Mouse (Mus musculus): ENCODE measurements around the gene Prkca.

DNA sequence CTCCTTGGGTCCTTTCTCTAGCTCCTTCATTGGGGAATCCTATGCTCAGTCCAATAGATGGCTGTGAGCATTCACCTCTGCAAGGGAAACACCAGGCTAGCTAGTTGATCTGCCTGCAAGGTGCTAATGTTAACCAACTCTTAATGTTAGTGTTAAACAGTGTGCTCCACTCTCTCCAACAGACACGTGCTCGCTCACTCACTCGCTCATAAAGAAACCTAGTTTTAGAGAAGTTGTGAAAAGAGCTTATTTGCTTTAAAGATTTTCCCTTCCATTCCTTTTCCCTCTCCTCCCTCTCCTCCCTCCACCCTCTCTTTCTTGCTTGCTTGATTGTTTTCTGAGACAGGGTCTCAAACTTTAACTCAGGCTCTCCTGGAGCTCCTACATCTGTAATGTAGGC is 266.2 kb downstream of the Prkca start:
- no peak for TF ChIP-seq CTCF (IDR thresholded peaks at IDR 0.05; ENCODE audit: low read depth, low read length)
- no peak for TF ChIP-seq POLR2A (IDR thresholded peaks at IDR 0.05; ENCODE audit: insufficient read depth, low read length)
- no peak for TF ChIP-seq EP300 (IDR thresholded peaks at IDR 0.05; ENCODE audit: insufficient read depth, low read depth, low read length)
